Mouse (Mus musculus): Measurements from ENCODE around the gene Zdhhc6.

The Zdhhc6 gene

DNA sequence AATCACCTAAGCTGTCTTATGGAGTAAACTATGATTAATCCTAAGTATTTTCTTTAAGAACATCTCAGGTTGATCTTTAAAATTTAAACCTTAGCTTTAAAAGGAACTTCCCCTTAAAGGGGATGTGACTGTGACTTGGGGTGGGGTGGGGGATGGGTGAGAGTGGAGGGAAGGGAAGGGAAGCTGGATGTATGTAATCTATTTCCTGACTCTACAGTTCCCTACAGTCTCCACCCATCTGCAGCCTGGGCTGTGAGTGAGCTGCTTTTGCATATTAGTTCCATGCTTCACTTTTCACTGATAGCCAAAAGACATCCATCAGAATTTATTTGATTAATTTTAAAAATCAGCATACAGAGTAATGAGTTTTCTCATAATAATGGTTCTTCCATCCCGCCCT lies 16.5 kb downstream of the Zdhhc6 start:
- DNase-seq = no peak

DNA sequence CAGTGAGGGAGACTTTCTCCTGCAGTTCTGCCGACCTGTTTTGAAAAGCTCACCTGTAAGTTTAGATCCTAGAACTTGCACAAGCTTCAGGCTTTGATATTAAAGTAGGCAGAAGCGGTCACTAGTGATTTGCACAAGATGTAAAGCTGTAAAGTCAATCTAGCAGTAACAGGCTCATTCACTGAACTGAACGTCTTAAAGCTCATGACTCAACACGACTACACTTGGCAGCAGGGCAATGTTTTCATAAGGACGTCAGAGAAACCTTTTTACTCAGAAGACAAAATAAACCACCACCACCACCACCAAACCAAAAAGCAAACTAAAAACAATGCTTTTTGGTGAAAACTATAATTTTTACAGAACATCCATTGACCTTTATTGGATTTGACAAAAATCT lies 17.9 kb downstream of the Zdhhc6 start:
- DNase-seq = no peak

DNA sequence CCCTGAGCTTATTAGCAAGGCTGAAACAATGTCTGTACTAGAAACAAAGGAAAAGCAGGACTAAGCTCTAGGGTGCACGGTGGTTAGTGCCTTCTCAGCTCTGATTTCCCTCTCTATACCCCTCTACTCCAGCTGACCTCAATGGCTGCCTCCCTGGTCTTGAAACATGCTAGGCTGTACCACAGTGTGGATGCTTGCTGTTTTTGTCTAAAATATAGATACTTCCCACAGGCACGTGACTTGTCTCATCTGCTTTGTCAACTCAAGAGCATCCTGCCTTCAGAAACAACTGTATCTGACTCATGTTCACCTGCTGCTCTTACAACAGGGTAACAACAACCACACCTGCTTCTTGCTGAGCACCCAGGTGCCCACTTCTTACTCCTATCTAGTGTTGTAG lies 18.3 kb downstream of the Zdhhc6 start:
- no peak for DNase-seq

DNA sequence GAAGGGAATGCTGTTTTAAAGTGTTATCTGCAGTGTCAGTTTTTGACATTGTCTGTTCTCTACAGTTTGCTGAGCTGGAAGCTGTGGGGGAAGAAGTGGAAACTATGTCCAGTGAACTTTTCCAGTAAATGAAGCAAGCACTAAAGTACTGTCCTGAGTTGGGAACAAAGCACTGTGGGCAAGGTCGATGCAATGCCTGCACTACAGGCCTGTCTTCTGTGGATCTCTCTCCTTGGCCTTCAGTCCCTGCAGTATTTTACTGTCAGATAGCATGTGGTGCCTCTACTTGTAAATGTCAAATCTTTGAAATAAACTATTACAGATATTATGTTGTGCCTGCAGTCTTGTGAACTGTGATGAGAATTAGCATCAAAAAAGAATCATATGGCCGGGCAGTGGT lies 19.5 kb downstream of the Zdhhc6 start:
- no peak for DNase-seq

DNA sequence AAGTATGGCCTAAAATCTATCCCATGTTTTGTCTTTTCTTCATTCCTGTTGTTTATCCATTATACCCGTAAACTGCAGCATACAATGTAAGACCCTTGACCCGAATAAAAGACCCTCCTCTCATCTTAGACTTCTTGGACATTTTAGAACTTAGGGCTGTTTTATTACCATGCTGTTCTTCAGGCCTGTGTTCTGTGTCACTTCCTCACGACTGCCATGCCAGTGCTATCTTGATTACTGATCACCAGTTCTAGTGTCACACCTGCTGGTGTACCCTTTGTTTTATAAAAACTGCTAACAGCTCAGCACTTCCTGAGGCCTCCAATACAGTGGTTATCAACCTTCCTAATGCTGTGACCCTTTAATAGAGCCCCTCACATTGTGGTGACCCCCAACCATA lies 20.3 kb downstream of the Zdhhc6 start:
- DNase-seq = no peak

DNA sequence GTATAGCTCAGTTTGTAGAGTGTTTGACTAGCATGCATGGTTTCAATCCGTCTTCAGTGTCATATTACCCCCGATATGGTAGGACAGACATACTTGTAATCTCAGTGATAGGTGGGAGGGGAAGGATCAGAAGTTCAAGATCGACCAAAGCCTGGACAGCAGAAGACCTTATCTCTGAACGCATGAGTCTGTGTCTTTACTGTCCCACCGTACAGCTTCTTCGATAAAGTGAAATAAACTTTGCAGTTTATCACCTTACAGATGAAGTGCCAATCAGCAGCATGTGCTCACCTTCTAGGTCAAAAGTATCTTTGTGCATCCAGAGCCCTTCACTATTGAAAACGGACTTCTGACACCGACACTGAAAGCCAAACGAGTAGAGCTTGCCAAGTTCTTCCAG lies 20.8 kb downstream of the Zdhhc6 start:
- DNase-seq = no peak

DNA sequence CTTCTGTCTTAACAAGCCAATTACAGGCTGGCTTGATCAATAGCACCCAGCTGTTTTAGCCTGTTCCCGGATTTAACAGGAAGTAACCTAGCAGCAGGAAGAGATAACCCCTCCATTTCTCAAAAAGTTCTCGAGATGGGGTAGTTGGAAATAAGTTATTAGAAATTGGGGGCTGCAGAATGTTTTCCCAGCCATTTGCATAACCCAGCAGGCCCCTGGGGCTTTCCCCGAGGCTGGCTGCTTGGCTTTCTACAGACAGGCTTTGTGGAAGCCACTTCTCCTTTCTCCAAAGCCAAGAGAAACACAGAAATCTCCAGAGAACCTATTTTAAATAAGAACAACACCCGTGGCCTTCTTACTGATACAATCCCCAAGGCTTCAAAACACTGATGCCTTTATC lies 22.7 kb downstream of the Zdhhc6 start:
- DNase-seq = no peak

DNA sequence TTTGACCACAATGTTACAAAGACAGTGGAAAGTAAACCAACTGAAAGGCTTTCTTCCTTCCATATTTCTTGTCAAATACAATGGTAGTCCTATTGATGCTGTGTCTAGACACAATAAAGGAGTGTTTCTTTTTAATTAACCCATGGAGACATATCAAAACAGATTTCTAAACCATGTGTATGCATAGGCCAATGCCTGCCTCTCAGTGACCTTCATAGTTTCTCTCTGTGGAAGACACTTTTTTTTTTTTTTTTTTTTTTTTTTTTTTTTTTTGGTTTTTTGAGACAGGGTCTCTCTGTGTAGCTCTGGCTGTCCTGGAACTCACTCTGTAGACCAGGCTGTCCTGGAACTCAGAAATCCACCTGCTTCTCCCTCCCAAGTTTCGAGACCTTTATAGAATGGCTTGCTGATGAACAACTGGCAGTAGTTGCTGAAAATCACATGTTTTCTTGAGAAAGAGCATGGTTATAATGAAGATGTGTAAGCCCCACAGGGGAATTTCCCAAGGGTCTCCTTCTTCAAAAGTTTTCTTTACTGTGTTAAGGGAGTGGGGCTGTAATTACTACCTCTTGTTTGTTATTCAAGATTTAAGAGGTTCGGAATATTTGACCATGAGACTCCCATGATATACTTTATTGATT lies 23.5 kb downstream of the Zdhhc6 start:
- DNase-seq = no peak

DNA sequence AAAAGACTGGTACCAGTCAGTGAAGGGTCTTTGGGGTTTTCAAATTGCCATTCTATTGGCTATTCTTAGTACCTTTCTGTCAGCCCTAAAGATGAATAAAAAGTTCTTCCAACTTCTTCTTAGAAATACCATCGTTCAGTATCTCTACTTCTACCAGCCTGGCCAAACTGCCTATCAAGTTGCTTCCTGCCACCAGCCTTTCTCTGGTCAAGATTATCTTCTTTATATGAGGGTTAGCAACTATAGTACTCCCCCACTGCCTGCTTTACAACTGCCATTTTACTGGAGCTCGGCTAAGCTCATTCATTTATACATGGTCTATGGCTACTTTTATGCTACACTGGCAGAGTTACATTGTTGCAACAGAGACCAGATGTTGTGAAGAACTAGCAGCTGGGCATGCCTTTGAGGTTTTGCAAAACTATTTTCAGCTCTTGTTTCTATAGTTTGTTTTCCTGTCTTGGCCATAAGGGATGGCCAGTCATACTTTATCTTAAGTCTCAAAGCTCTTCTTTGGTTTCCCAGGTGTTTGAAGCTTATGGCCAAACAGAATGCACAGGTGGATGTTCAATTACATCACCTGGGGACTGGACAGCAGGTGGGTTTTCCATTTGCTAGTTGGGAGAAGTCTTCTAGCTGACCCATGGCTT lies 25.1 kb downstream of the Zdhhc6 start:
- no peak for DNase-seq

DNA sequence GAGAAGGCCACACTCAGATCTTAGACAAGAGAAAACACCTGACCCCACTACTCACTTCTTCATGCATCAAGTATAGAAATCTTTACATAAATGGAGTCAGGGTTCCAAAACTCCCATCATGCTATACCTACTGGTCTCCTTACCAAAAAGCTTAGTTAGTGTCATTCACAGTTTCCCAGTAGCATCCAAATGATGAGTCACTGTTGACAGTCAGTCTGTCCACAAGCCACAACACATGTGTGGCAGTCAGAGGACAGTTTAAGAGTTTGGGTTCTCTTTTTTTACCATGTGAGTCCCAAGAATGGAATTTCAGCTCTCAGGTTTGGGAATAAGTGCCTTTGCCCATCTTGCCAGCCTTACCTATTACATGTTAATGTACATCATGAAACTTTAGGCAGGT lies 26.9 kb downstream of the Zdhhc6 start:
- no peak for DNase-seq

DNA sequence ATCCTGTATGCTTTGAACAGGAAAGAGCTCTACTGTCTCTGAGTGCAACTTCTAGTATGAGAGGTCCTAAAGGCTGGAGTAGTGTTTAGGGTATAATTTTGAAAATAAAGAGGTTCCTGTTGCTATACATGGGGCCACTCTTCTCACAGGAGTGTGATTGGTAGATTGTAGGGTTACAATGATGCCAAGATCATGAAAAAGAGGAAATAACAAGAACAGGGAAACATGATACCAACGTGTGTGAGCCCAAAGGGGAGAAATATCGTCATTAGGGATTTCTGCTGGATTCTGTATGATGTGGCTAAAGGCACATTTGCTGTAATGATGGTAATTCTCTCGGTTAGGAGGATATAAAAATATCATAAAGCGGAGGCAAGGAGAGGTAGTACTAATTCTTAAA lies 29.8 kb downstream of the Zdhhc6 start:
- no peak for DNase-seq

DNA sequence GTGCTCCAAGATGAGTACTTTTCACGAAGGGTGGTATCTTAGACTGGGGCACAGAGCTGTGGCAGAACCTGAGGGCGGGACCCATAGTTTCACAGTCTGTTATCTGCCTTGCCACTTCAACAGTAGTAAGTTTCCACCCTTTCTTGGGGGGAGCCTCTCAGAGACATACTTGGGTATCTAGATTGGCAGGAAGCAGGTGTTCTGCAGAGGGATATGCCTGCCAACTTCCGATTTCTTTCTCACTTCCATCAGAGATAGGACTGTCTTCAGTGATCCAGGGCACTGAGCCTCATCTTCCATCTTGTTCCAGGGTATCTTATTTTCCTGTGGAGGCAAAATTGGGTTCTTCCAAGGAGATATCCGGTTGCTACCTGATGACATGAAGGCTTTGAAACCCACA lies 31.7 kb downstream of the Zdhhc6 start:
- no peak for DNase-seq

DNA sequence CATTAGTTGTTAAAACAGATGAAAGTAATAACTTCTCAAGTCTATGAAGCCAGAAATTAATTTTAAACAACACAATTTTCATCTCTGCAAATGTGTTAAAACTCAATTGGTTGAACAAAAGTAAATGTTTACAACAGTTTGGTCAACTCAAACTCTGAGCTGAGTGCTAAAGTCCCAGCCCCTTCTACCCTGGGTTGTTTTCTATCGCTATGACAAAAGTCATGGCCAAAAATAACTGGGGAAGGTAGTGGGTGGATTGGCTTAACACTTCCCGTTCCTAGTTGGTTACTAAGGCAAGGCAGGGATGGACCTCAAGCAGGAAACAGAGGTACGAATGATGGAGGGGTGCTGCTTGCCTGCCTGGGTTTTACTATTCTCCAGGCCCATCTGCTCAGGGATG lies 39.1 kb downstream of the Zdhhc6 start:
- DNase-seq = no peak

DNA sequence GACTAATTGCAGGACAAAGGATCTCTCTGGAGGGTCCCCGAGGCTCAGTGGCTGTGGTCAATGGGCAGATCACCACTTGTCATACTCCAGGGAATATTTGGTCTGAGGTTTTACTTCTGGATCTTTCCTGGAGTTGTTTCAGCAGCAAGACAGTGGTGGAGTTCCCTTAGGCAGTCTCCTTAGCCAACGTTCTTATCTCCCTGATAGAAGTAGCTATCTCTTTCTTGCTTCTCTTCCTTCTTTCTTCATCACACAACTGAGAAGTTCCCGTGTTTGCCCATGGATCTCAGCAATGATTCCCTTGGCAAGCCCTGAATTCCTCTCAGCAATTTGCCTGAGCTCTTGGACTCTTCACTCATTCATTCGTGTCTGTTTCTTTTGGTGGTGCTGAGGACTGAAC lies 39.7 kb downstream of the Zdhhc6 start:
- DNase-seq = no peak

DNA sequence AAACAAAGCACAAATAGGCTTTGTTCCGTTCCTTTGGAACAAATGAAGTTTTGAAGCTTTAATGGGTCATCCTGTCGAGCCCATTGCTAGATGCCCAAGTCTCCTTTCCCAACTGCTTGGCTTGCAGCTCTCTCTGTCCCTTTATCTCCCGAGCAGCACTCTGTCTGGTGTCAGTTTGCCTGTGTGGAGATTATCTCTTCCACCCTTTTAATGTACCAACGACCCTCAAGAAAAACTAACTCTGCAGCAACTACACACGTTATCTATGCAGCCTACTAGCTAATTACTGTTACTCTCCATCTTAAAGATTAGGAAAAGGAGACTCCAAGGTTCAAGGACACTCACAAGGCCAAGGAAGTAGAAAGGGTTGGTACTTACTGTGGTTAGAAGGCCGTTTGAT lies 42.5 kb downstream of the Zdhhc6 start:
- no peak for DNase-seq

DNA sequence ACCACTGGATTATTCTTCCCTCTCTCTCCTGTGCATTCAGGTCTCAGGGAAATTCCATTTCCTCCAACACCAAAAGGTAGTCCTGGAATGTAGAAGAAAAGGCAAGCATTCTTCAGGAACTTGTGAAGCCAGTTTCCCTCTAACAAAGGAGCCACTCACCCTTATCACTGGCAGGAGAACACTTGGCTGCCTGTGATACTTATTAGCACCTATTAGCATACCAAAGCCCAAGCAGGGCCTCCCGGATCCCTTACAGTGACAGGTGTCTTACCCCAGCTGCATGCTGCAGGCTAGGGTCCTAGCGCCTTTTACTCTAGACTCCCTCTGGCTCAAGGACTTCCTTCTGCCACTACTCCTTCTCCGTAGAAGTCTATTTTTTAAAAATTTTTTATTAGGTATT lies 44.4 kb downstream of the Zdhhc6 start:
- DNase-seq = no peak

DNA sequence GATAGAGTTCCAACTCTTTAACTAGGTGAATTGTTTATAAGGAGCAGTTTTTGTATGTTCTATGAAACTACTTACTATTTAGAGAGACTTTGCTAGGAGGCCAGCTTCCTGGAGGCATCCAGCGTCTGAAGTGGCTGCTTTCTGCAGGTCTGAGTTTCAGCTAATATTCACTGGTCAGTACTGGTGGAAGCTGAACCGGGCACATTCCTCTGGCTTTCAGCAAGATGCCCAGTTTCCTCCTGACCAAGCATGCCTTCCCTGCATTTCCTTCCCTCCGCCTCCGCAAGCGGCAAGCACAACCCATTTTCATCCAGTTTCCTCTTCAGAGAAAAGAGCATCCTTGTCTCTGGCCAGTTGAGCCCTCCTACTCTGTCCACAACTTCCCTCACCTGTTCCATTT lies 46.8 kb downstream of the Zdhhc6 start:
- DNase-seq = no peak

DNA sequence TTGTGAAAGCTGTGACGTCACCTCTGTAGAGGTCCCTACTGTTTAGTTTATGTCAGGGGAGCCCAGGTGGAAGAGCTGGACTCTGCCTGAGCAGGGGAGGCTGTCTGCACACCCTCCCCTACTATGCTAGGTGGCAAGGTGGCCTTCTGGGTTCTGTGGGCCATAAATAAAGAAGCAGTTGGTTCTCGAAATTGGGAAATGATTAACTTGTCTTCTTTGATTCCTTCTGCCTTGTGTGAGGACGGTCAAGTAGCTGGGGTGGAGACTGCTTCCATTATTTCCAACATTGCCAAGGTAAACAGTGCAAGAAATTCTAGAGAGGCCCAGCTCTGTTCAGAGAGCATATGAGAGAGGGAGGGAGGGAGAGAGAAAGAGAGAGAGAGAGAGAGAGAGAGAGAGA lies 47.7 kb downstream of the Zdhhc6 start:
- no peak for DNase-seq

DNA sequence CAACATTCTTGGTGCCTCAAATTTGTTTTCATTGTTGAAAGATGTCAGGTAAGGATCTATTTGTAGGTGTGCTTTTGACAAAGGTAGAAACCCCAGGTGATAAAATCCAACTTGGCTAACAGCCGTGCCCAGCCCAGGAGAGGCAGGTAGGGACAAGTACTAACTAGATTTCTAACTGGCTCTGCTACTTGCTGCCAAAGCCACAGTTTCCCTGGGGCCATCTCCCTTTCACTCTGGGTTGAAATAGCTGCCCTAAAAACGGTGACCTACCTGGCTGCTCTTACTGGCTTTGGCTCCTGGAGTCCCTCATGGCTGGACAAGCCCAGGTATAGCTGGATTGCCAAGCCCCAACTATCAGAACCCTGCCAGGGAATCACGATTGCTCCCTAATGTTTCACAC lies 49.0 kb downstream of the Zdhhc6 start:
- DNase-seq = no peak

DNA sequence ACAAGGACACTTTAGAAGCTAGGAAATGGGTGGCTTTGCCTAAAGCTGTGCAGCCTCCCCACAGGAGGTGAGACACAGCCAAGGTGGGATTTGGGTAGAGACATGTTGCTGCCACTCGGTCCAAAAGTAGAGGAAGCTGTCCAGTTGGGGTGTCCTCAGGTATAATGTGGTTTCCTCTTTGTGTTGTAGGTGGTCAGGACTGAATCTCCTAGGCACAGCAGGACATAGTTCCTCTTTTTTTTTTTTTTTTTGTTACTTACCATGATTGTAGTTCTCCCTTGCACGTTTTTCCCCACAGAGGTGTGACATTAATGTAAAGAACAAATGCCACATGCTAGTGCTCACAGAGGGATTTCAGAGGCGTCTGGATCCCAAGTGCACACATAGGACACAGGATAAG lies 50.6 kb downstream of the Zdhhc6 start:
- no peak for DNase-seq

DNA sequence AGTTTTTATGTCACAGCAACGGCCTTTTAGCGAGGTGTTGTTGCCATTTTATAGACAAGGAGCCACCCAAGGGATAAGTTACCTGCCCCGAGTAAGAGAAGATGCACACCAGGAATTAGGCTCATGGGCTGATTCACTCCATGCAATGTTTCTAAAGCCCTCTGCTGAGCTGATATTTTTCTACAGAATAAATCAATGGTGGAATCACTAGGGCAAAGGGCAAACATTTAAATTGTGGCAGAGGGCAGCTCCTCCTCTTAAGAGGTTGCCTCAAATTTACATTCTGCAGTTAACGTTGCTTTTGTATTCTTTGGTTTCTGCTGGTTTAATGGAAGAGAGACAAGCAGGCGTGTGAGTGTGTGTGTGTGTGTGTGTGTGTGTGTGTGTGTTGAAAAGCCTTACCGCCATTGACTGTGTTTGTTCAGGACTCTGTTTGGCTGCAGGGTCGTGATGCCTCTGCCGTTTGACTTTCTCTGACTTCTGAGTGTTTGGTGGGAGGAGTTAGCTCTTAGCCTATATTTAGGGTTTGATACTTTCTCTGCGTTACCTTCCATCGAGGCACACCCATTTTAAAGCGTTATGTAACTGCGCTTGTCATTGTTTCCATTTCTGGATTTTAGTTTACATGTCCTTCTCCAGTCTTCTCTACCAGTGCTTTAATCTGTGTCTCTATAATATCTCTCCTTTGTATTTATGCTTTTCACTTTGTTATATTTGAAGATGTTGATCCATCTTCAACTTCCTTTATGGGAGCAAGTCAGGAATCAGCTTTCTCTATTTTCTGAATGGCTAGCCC lies 55.2 kb downstream of the Zdhhc6 start:
- DNase-seq = no peak

DNA sequence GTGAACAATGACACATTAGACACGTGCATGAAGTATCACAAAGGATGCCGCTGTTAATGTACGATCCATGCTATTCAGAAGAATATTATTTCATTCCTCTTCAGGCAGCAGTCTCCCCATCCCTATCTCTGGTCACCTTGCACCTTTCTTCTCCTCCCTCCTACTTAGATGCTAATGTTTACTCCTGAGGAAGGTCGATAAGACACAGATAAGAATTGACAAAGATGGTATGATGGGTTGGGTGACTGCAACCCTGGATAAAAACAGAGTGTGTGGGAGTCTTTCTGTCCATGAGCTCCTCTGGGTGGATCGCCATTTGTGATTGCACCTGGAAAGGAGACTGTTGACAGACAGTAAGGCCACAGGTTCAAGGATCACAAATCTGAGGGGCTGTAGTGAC lies 57.3 kb downstream of the Zdhhc6 start:
- no peak for DNase-seq

DNA sequence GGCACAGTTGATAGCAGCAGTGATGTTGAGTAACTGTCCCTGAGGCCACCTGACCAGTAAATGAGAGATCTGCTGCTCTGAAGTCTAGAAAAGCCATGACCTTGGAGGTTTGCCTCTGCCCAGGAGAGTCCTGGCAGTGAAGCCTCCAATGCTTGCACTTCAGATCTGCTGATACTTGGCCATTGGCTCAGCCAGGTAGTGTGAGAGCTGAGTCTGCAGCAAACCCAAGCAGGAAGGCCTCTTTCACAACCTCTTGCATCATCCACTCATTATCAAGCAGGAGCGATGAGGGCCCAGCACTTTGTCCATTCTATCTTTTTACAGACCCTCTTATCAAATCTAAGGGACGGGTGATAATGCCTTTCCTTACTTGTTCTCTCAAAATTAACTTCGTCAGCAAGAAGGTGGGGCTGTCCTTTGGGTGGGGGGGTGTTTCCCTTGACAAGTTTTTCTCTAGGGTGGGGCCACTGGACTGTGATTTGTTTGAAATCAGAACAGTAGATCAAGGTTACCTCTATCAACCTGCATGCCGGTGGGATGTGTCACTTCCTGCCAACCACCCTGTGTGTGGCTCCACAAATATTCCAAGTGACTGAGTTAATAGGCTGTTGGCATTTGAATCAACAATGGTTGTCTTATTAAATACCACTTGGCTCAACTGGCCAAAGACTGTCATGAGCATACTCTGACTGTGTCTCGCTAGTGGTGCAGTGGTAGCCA lies 58.0 kb downstream of the Zdhhc6 start:
- DNase-seq = no peak

DNA sequence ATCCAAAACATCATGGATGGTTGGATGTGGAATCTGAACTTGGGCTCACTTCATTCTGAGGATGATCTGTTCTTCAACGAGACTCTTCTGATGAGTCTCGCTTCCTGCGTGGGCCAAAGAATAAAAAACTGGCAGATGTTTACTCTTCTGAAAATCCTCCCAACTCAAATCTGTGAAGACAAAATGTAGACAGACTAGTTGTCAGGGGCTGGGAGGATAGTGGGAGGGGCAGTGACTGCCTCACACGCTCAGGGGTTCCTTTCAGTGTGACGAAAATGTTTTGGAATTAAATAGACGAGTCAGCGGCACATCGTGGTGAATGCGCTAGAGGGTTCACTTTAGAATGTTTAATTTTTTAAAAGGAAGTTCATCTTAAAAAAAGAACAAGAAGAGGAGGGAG lies 59.7 kb downstream of the Zdhhc6 start:
- DNase-seq = no peak
